Mouse (Mus musculus): Measurements from ENCODE around the gene Trabd.

Trabd gene

GRCm38 (mm10) chr15:89127364-89127940 is 52.5 kb downstream of the Trabd start:
- DNase-seq (ENCODE audit: low read depth) = no peak

- peak; percentile 89 for DNase-seq (ENCODE audit: low read depth)
Observed at GRCm38 (mm10) chr15:89128382-89129350, 53.7 kb downstream of the Trabd start, which contains the start of gene Hdac10. Gene Hdac10 (minus strand): TSS chr15:89128700.

- DNase-seq (ENCODE audit: low read depth) = no peak
Observed at GRCm38 (mm10) chr15:89130245-89130644, 55.3 kb downstream of the Trabd start.

GRCm38 (mm10) chr15:89131316-89131715 is 56.4 kb downstream of the Trabd start:
- DNase-seq (ENCODE audit: low read depth) = no peak

Data from NIH3T3 (cell line).